Comparison of ENCODE assay signal across 8 mouse cellular contexts in genomic region chr11:116980313-116980712, GRCm38 (mm10).
DNase-seq lines count a peak whose midpoint lies in the region; ATAC-seq and TF ChIP-seq lines count a peak whose summit lies in the region.

No protein-coding gene starts in this region.

- no peak overlapping the region for H3K27ac ChIP-seq in kidney, adult 2 months (ENCODE audit: insufficient read depth, low read depth, low read length)
- no peak overlapping the region for H3K27ac ChIP-seq in embryonic facial prominence, embryonic 14.5 days (replicated peaks; ENCODE audit: low read depth, low read length)
- peak overlapping the region; percentile 49 for H3K27ac ChIP-seq in hindbrain, embryonic 15.5 days (replicated peaks)
- 0 out of 2 replicates have a peak overlapping the region, but pooled peaks have one; percentile 5 for H3K27ac ChIP-seq in midbrain, embryonic 15.5 days
- no peak overlapping the region for H3K27ac ChIP-seq in liver, postnatal 0 days (ENCODE audit: low read depth)

- no peaks in the 10 kb centered on the region for H3K9me3 ChIP-seq in embryonic facial prominence, embryonic 14.5 days (ENCODE audit: control insufficient read depth, low read length)
- H3K9me3 ChIP-seq in hindbrain, embryonic 15.5 days, result no peaks in the 10 kb centered on the region
- H3K9me3 ChIP-seq in midbrain, embryonic 15.5 days, result no peaks in the 10 kb centered on the region
- no peaks in the 10 kb centered on the region for H3K9me3 ChIP-seq in liver, postnatal 0 days (ENCODE audit: low read length)

- no peak for TF ChIP-seq CTCF in kidney, adult 2 months (conservative IDR thresholded peaks at IDR 0.05; ENCODE audit: insufficient read depth, insufficient read length, low read depth, low read length)
- TF ChIP-seq CTCF in liver, postnatal 0 days (IDR thresholded peaks at IDR 0.05; ENCODE audit: low read depth), result no peak

- H3K36me3 ChIP-seq in kidney, adult 2 months (ENCODE audit: control insufficient read depth, insufficient read depth, low read length), result no peaks in the 10 kb centered on the region
- no peaks in the 10 kb centered on the region for H3K36me3 ChIP-seq in embryonic facial prominence, embryonic 14.5 days (ENCODE audit: control insufficient read depth, insufficient read depth, low read length)
- H3K36me3 ChIP-seq in hindbrain, embryonic 15.5 days, result peaks cover 18% of the 10 kb centered on the region
- peaks cover 20% of the 10 kb centered on the region for H3K36me3 ChIP-seq in midbrain, embryonic 15.5 days (replicated peaks)
- no peaks in the 10 kb centered on the region for H3K36me3 ChIP-seq in liver, postnatal 0 days (replicated peaks; ENCODE audit: insufficient read depth, low read length)

- peak; percentile 30 for DNase-seq in kidney, adult 2 months
- no peak for DNase-seq in kidney, adult 8-10 months
- DNase-seq in embryonic facial prominence, embryonic 14.5 days (ENCODE audit: low spot score), result peak; percentile 73
- DNase-seq in cerebellum, adult 9-10 months, result no peak
- DNase-seq in spleen, postnatal 14 days (ENCODE audit: low spot score in 2 of 2), result no peak
- DNase-seq in liver, postnatal 0 days, result no peak

- TF ChIP-seq EP300 in liver, postnatal 0 days (IDR thresholded peaks at IDR 0.05; ENCODE audit: low read depth), result no peak

- peak; percentile 48; the same call in 1 of the 2 replicates for ATAC-seq in embryonic facial prominence, embryonic 14.5 days (ENCODE audit: low read depth)
- ATAC-seq in hindbrain, embryonic 15.5 days (ENCODE audit: low FRiP score, low read depth), result 0 out of 2 replicates have a peak, but pooled peaks have one; percentile 9
- 0 out of 2 replicates have a peak, but pooled peaks have one; percentile 45 for ATAC-seq in midbrain, embryonic 15.5 days (replicated peaks)
- ATAC-seq in liver, postnatal 0 days, result no peak

- no peak overlapping the region for H3K4me2 ChIP-seq in embryonic facial prominence, embryonic 14.5 days (ENCODE audit: low read depth, low read length)
- H3K4me2 ChIP-seq in hindbrain, embryonic 15.5 days, result no peak overlapping the region
- no peak overlapping the region for H3K4me2 ChIP-seq in midbrain, embryonic 15.5 days
- H3K4me2 ChIP-seq in liver, postnatal 0 days (ENCODE audit: low read depth, low read length), result no peak overlapping the region

- H3K27me3 ChIP-seq in kidney, adult 2 months (replicated peaks; ENCODE audit: control insufficient read depth, insufficient read depth, low read length), result no peaks in the 10 kb centered on the region
- no peaks in the 10 kb centered on the region for H3K27me3 ChIP-seq in embryonic facial prominence, embryonic 14.5 days (replicated peaks; ENCODE audit: control insufficient read depth, insufficient read depth, low read length)
- H3K27me3 ChIP-seq in hindbrain, embryonic 15.5 days, result no peaks in the 10 kb centered on the region
- H3K27me3 ChIP-seq in midbrain, embryonic 15.5 days (replicated peaks), result no peaks in the 10 kb centered on the region
- no peaks in the 10 kb centered on the region for H3K27me3 ChIP-seq in liver, postnatal 0 days (ENCODE audit: insufficient read depth, low read length)

- no peaks in the 10 kb centered on the region for H3K4me1 ChIP-seq in kidney, adult 2 months (ENCODE audit: control insufficient read depth, insufficient read depth, low read length)
- peaks cover 8% of the 10 kb centered on the region; the same call in 1 of the 2 replicates for H3K4me1 ChIP-seq in embryonic facial prominence, embryonic 14.5 days (ENCODE audit: control insufficient read depth, insufficient read depth, low read length)
- peaks cover 11% of the 10 kb centered on the region for H3K4me1 ChIP-seq in hindbrain, embryonic 15.5 days (replicated peaks)
- peaks cover 12% of the 10 kb centered on the region; the same call in 1 of the 2 replicates for H3K4me1 ChIP-seq in midbrain, embryonic 15.5 days
- H3K4me1 ChIP-seq in liver, postnatal 0 days (ENCODE audit: insufficient read depth), result no peaks in the 10 kb centered on the region

- no peak for TF ChIP-seq POLR2A in kidney, adult 2 months (IDR thresholded peaks at IDR 0.05; ENCODE audit: low read depth, low read length)

- H3K4me3 ChIP-seq in kidney, adult 2 months (ENCODE audit: insufficient read depth, low read depth, low read length), result no peak overlapping the region
- H3K4me3 ChIP-seq in embryonic facial prominence, embryonic 14.5 days (ENCODE audit: low read depth, low read length), result no peak overlapping the region
- no peak overlapping the region for H3K4me3 ChIP-seq in hindbrain, embryonic 15.5 days
- H3K4me3 ChIP-seq in midbrain, embryonic 15.5 days, result no peak overlapping the region
- H3K4me3 ChIP-seq in liver, postnatal 0 days (ENCODE audit: low read depth, low read length), result no peak overlapping the region

- no peak overlapping the region for H3K9ac ChIP-seq in embryonic facial prominence, embryonic 14.5 days (ENCODE audit: low read depth, low read length)
- no peak overlapping the region for H3K9ac ChIP-seq in hindbrain, embryonic 15.5 days
- H3K9ac ChIP-seq in midbrain, embryonic 15.5 days, result no peak overlapping the region
- no peak overlapping the region for H3K9ac ChIP-seq in liver, postnatal 0 days (replicated peaks)

- 25% methylated on average over 5 of the region's 5 CpGs for WGBS in kidney, adult 2 months
- 28% methylated on average over 4 of the region's 5 CpGs for WGBS in embryonic facial prominence, embryonic 14.5 days
- WGBS in hindbrain, embryonic 15.5 days, result 25% methylated on average over 5 of the region's 5 CpGs
- WGBS in midbrain, embryonic 15.5 days, result 30% methylated on average over 5 of the region's 5 CpGs
- WGBS in liver, postnatal 0 days (ENCODE audit: insufficient replicate concordance), result 43% methylated on average over 4 of the region's 5 CpGs

Comparison
In these comparisons a context has a peak if more than half of its experiments do, and no peak if none do; other contexts are left out.
1. DNase-seq: peak in kidney, adult 2 months (single experiment) and embryonic facial prominence, embryonic 14.5 days (single experiment); none in kidney, adult 8-10 months (0 of 2), cerebellum, adult 9-10 months (single experiment), spleen, postnatal 14 days (0 of 2) and liver, postnatal 0 days (single experiment).
2. H3K27ac ChIP-seq: peak in hindbrain, embryonic 15.5 days (single experiment) and midbrain, embryonic 15.5 days (single experiment); none in kidney, adult 2 months (single experiment), embryonic facial prominence, embryonic 14.5 days (single experiment) and liver, postnatal 0 days (single experiment).